Mouse (Mus musculus) mesoderm, embryonic 11.5 days (tissue): ENCODE data around the gene Map6.

Experiments used
- DNase-seq: peaks from one replicate; pipeline ENCODE4 v3.0.0-alpha.2; 2012; ENCODE audit warnings: low read depth, low spot score

Map6 gene

DNA sequence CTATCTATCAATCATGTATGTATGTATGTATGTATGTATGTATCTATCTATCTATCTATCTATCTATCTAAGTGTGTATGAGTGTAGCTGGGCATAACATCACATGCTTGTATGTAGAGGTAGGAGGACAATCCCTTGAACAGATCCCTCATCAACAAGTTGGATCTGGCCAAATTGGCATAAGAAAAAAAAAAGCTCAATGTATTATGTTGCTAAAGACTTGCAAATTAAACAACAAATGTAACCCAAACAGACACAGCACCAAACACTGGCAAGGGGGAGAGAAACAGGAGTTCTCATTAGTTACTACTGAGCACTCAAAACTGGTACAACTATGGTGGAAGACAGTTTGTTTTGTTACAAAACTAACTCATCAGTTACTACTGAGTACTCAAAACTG is 2.6 kb upstream of the Map6 start:
- DNase-seq, result no peak

DNA sequence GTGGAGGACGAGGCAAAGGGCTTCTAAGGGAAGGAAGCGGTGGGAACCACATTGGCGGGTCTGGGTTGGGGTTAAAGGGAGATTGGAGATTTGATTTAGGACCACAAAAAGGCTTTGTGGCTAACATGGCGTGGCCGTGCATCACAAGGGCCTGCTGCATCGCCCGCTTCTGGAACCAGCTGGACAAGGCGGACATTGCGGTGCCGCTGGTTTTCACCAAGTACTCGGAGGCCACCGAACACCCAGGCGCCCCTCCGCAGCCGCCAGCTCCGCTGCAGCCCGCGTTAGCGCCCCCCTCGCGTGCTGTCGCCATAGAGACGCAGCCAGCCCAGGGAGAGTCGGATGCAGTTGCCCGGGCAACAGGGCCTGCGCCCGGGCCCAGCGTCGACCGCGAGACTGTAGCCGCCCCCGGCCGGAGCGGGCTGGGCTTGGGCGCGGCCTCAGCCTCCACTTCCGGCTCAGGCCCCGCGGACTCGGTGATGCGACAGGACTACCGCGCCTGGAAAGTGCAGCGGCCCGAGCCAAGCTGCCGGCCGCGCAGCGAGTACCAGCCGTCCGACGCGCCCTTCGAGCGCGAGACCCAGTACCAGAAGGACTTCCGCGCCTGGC is 754 bp downstream of the Map6 start:
- DNase-seq, result peak; percentile 87

DNA sequence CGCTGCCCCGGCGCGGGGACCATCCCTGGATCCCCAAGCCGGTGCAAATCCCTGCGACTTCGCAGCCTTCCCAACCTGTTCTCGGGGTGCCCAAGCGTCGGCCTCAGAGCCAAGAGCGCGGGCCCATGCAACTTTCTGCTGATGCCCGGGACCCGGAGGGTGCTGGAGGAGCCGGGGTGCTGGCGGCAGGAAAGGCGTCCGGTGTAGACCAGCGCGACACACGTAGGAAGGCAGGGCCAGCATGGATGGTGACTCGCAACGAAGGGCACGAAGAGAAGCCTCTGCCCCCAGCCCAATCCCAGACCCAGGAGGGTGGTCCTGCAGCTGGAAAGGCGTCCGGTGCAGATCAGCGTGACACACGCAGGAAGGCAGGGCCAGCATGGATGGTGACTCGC is 1.3 kb downstream of the Map6 start:
- DNase-seq, result no peak

DNA sequence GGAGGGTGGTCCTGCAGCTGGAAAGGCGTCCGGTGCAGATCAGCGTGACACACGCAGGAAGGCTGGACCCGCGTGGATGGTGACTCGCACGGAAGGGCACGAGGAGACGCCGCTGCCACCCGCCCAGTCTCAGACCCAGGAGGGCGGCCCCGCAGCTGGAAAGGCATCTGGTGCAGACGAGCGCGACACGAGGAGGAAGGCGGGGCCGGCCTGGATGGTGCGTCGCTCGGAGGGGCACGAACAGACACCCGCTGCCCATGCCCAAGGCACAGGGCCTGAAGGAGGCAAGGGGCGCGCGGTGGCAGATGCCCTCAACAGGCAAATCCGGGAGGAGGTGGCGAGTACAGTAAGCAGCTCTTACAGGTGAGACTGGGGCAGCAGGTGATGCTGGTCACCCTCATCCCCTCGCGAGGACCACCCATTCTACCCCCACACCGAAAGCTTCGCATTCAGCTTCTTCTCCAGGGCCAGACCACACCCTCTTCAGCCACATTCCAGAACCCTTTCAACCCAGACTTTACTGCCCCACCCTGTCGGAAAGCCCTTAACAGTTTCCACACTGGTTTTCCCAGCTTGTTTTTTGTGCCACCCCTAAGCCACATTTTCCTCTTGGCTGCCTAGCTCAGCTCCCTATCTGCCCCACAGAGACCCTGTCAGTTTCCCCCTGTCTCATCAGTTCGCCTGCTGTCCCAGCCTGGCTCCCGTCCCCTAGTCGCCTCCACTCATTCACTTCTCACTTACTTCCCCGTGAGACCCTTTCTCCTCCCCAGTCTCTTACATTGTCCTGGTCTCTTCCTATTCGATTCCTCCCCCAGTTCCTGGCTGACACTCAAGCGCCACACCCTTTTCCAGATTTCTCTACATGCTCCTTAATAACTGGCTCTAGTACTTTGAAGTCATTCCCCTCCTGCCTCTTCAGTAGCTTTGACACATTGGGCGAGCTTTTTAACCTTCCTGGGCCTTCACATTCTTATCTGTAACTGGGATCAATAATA is 2.0 kb downstream of the Map6 start:
- no peak for DNase-seq

DNA sequence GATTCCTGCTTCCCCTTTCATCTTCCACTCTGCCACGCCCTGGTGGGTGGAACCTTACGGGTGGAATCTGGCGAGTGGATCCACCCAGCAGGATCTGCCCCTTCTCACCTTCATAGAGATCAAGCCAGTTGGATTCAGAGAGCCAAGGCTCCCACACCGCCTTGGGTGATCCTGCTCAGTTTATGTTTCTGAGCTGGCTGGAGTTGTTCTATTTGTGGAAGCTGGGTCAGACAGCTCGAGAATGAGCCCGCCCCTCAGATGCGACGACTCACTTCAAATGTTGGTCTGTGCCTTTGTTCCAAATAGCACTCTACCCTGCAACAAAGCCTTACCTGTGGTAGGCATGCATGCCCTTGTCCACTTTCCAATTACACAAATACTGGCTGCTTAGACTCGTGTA is 4.4 kb downstream of the Map6 start:
- DNase-seq, result no peak

DNA sequence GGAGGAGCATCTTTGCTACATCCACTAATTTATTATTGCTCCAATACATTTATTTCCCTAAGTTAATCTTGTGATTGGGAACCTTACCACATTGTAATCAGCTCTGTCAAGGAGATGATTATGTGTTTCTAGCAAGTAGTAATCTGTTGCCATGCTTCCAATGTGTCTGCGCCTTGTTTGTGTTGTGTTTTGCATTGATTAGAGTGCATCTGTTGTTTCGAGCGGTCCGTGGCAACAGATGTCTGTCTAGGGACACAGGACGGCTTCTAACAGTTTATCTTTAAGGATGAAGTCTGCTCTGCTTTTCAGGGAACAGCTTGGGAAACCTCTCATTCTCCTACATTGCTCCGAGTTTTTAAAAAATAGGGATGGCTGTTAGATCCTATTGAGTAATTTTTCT is 7.9 kb downstream of the Map6 start:
- DNase-seq, result no peak

DNA sequence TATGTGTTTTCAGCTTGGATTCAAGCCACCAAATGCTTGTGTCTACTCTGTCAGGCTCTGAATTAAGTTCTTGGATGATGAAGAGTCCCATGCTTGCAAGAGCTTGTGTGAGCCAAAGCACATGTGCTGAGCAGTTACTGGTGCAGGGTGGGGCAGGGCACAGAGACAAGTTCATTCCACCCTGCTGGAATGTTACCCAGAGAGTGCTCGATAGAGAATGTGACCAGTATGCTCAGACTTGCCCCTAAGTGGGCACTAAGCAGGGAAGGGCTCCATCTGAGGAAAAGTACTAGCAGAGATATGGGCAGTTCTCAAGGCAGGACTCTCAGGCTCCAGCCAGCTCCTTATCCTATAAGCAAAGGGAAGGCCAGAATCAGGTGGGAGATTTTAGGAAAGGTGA is 9.4 kb downstream of the Map6 start:
- DNase-seq, result no peak

DNA sequence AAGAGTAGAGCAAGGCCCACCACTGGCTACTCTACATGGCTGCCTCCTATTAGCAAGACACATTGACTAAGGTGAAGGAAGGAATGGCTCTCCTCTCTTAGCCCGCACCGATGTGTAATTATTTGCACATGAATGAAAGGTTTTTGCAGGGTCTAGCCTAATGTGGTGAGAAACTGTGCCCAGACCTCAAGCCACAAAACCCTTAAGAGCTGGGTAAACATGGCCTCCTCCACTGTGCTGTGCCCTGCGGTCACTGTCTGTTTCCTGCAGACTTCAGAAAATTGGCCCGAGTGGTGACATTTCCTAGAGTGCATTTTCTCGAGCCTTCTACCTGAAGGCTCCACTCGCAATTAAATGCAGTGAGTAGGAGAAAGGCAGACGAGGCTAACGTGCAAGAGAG is 11.1 kb downstream of the Map6 start:
- no peak for DNase-seq

DNA sequence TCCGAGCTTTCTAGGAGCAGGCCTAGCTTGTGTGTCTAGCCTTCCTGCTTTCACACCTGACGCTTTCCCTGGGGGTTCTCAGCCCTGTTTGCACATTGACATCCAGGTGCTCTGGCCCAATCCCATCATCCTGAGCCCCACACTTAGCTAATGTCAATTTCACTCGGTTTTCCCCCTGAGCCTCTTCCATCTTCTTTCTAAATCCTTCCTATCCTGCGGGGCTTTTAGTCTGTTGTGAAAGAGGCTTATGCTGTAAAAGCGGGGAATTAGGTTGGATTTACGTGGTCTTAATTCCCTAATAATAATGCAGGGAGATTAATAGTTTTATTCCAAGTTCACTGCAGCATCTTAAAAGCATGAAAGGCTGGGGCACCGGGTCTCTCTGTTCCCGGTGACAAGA is 12.3 kb downstream of the Map6 start:
- no peak for DNase-seq

DNA sequence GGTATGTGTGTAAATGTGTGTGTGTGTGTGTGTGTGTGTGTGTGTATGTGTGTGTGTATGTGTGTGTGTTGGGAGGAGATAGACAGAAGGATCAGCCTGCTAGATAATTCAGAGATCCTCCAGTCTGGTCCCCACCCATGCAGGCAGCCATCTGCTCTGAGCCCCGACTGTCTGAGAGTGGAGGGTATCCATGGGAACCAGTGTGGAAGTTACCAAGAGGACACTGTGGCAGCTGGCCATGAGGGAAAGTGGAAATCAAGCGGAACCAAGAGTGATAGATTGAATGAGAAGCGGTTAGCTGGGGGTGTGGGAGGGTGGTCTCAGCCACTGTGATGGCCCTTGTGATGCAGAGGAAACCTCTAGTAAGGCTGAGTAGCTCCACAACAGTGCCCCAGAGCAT is 20.0 kb downstream of the Map6 start:
- peak; percentile 80 for DNase-seq

DNA sequence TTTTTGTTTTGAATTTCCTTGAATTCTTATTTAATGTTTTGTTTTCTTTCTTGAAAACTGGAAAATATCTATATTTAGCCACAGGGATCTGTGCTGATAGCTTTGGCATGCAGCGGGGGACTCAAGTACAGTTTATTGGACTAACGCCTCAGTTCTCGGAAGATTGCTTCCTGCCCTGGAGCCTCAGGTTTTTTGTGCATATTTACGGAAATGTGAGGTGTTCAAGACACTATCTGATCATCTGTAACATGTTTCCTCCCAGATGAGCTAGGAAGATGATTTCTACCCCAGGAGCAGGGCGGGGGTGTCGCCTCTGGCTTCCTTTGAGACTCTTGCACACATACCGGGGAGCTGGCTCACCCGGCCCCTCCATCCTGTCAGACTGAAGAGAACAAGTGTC is 22.8 kb downstream of the Map6 start:
- no peak for DNase-seq

DNA sequence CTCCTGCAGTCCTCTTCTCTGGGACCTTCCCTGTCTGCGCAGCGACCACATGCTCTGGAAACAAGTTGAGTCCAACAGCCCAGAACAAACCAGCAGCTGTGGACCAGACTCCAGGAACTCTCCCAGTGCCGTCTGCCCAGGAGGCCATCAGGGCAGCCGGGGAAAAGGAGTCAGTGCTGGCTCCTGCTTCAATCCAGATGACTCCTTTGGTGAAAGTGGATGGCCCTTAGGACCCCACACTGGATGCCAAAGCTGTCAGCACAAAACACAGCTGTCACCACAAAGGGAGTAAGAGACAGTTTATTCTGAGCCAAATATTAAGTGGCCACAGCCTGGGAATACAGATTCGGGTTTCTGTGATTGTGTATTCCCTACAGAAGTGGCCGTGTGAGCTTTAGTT is 23.7 kb downstream of the Map6 start:
- no peak for DNase-seq

DNA sequence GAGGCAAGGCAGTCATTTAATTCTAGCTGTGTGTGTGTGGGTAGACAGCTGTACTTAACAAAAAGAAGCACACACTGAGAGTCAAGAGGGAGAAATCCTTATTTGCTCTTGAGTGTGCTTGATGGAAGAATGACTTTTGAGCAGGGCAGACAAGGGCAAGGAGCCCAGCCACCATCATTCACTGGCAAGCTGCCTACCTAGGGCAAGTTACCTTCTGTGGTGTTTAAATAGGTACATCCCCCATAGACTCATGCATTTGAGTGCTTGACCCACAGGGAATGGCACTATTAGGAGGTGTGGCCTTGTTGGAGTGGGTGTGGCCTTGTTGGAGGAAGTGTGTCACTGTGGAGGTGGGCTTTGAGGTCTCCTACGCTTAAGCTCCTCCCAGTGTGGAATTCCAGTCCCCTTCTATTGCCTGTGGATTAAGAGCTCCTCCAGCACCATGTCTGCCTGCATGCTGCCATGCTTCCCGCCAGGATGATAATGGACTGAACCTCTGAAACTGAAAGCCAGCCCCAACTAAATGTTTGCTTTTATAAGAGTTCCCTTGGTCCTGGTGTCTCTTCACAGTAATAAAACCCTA is 27.0 kb downstream of the Map6 start:
- no peak for DNase-seq

DNA sequence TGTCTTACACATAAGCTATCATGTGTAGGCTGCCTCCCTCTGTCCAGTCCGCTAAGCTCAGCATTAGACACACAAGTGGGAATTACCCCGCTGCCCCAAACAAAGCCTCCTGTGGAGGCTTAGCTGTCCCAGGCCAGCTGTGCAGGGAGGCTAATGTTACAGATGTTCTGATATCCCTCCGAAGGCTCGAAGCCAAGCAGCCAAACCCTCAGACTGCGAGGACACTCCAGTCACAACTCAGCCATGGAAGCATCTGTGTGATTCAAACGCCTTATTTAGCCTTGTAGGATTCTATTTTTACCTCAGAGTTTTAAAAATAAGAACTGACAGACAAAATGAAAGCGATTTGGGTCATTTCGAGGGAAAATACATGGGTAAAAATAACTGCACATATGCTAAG is 27.9 kb downstream of the Map6 start:
- DNase-seq, result peak; percentile 49

DNA sequence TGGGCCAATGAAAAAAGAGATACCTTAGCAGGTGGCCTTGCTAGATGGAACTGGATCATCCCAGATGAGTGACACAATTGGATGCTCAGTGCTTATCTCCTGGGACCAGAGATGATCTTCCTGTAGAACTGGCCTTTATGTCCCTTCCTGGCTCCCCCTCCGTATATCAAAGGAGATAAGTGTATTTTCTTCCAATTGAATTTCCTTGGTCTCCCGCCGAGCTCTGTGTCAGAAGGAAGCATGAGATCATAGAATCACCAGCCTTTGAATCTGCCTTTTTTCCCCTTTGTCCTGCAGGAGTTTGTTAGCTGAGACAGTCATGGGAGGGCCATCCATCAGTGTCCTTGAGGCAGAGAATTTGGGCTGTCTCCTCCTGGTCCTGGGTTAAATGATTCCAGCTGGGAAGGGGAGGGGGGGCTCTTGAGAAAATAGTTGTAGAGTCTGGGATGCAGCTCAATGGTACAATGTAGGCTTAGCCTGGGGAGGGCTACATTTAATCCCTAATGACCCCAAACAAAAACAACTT is 33.5 kb downstream of the Map6 start:
- peak; percentile 80 for DNase-seq

DNA sequence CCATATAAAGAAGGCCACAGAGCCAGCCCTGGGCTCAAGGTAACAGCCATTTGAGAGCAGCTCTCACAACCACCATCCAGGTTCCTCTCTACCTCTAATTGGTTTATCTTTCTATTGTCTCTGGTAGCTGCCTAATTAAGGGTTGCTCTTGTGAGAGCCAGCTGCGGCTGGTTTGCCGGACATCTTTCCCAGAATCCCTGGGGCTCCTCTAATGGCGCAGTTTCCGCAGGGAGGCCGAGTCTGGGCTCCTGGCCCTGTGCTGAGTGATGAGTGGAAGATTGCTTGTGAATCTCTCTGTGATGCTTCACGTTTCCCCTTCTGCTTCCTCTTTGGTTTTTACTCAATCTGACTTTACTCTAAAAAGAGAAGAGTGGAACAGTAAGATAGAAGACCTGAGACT is 36.8 kb downstream of the Map6 start:
- no peak for DNase-seq

DNA sequence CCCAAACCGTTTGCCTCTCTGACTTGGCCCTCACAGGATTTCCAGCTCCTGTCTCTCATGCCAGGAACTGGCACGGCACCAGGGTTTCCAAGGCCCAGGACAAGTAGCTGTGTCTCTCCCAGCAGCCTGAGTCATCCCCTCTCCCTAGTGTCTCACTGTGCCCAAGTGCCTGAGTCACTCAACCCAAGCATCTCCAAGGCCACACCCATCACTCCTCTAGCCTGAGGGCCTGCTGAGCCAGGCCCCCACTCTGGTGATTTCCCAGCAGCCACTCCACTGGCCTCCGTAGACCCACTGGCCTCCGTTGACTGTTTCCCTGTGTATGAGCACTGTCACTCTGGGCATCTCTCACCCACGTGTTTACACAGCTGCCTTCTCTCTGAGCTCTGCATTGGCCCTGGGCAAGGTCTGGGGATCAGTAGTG is 37.7 kb downstream of the Map6 start:
- DNase-seq, result no peak

DNA sequence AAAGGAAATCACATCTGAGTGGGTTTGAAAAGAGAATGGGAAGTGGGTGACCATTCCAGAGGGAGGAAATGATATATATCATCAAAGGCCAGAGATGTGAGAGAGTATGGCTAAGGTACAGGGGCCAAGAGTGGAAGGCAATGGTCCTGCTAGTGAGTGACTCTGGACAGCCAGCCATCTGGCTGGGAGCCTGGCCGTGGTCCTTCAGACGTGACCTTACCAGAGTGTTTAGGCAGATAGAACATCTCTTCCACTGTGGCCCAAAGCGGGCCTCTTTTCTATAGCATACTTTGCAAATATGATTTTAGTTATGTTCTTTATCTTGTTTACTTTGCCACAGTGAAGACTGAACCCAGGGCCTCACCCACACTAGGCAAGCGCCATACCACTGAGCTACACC is 38.4 kb downstream of the Map6 start:
- no peak for DNase-seq

DNA sequence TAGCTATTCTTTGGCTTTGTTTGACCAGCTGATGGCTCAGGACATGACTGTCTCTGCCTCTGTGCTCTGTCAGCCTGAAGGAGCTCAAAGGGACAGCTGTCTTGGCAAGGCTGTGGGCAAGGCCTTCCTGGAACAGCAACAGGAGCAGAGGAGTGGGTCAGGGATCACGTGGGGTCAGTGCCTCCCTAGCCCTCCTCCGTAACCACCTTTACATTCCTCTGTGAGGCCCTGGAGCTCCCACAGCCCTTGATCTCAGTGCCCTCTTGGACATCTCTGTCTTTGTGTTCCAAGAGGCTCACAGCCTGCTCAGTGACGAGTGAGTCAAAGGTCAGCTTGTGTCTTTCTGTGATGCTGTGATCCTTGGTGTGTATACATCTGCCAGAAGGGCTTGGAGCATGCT is 39.4 kb downstream of the Map6 start:
- DNase-seq, result peak; percentile 47

DNA sequence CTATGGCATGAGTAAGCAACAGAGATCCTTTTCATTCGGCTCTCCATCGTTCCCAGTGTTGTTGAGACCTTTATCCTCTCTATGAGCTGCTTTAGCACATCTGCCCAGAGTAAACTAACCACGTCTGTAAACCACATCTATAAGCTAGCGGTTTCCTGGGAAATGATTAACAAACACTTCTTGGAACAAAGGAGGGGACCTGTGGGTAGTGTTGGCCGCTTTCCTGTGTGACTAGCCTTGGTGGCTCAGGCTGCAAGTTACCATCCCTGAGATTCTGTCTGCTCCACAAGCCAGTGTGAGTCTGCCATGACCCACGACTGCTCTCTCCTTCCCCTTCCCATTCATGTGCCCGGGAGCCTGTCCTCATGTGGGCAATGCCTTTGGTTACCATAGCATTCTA is 44.2 kb downstream of the Map6 start:
- no peak for DNase-seq

DNA sequence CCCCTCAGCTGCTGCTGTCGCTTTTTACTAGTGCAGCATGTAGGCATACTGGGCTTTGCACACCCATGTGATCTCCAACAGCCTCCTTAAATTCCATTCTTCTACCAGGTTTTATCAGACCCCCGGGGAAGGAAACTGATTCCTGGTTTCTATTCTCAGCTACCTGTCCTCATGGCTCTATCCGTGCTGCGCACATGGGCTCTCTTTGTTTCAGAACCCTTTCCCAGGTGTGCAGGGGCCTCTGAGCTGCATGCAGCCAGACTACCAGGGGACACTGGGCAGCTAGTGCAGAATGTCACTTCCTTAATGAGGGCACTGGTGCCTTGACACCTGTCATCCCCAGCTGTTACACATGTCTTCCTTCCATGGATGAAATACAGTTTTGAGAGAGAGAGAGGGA is 44.8 kb downstream of the Map6 start:
- DNase-seq, result no peak

DNA sequence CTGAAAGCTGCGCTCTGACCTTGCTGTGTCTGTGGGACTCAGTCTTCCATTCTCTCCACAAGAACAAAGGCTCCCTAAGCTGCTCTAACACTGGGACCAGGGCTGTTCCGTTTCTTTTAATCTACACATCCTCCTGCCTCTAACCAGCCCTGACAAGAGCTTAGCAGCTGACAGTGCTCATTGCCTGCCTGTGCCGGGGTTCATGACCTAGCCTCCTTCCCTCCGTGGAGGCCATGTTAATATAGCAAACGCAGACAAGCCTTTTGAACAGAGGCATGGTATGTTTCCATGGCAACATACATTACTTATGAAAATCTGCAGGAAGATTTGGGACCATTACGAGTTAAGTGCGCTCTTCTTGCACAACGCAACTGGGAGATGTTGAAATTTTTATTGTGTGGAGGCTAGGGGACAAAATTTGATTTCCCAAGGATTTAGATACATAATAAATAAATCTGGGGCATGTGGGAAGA is 45.5 kb downstream of the Map6 start:
- DNase-seq, result peak; percentile 51
